Mouse (Mus musculus): ENCODE results near the gene Stag1. TPM values are rescaled to one million over a fixed set of nuclear protein-coding genes. Genes with fewer than 3 reads are reported as not detected.

Gene Stag1
- polyA plus RNA-seq, 1 experiment from 2014 or later = 45.4 TPM

GRCm38 (mm10) chr9:100571511-100571910 lies 26.1 kb upstream of the Stag1 start:
- WGBS = 66% methylated on average over 1 of the region's 1 CpGs
- no peak overlapping the region for H3K27ac ChIP-seq (ENCODE audit: low read depth)
- no peaks in the 10 kb centered on the region for H3K9me3 ChIP-seq (ENCODE audit: control insufficient read depth, low read length)
- H3K4me3 ChIP-seq (ENCODE audit: low read depth, low read length) = peak overlapping the region; percentile 70; the same call in 1 of the 2 replicates
- H3K9ac ChIP-seq (ENCODE audit: low read length) = no peak overlapping the region
- H3K4me2 ChIP-seq (ENCODE audit: low read length) = peak overlapping the region; percentile 95
- H3K27me3 ChIP-seq (replicated peaks; ENCODE audit: control insufficient read depth, insufficient read depth, low read length) = no peaks in the 10 kb centered on the region
- H3K36me3 ChIP-seq (ENCODE audit: control insufficient read depth, insufficient read depth, low read length) = no peaks in the 10 kb centered on the region
- no peak for ATAC-seq (replicated peaks; ENCODE audit: low FRiP score, low TSS enrichment, low read depth)
- H3K4me1 ChIP-seq (replicated peaks; ENCODE audit: control insufficient read depth, insufficient read depth, low read length) = peaks cover 8% of the 10 kb centered on the region
- no peak for DNase-seq (ENCODE audit: low spot score)

GRCm38 (mm10) chr9:100573300-100573699 lies 24.3 kb upstream of the Stag1 start:
- DNase-seq (ENCODE audit: low spot score) (no peak), ATAC-seq (replicated peaks; ENCODE audit: low FRiP score, low TSS enrichment, low read depth) (no peak)
- peaks cover 8% of the 10 kb centered on the region for H3K4me1 ChIP-seq (replicated peaks; ENCODE audit: control insufficient read depth, insufficient read depth, low read length)
- no peak overlapping the region for H3K4me3 ChIP-seq (ENCODE audit: low read depth, low read length)
- no peaks in the 10 kb centered on the region for H3K9me3 ChIP-seq (ENCODE audit: control insufficient read depth, low read length)
- H3K27me3 ChIP-seq (replicated peaks; ENCODE audit: control insufficient read depth, insufficient read depth, low read length) = no peaks in the 10 kb centered on the region
- WGBS = 65% methylated on average over 2 of the region's 2 CpGs
- no peak overlapping the region for H3K4me2 ChIP-seq (ENCODE audit: low read length)
- H3K9ac ChIP-seq (ENCODE audit: low read length) = no peak overlapping the region
- no peak overlapping the region for H3K27ac ChIP-seq (ENCODE audit: low read depth)
- H3K36me3 ChIP-seq (ENCODE audit: control insufficient read depth, insufficient read depth, low read length) = no peaks in the 10 kb centered on the region

GRCm38 (mm10) chr9:100573942-100574341 lies 23.7 kb upstream of the Stag1 start:
- no peak overlapping the region for H3K27ac ChIP-seq (ENCODE audit: low read depth)
- no peak overlapping the region for H3K9ac ChIP-seq (ENCODE audit: low read length)
- ATAC-seq (replicated peaks; ENCODE audit: low FRiP score, low TSS enrichment, low read depth) = no peak
- no peak for DNase-seq (ENCODE audit: low spot score)
- no peaks in the 10 kb centered on the region for H3K27me3 ChIP-seq (replicated peaks; ENCODE audit: control insufficient read depth, insufficient read depth, low read length)
- no peak overlapping the region for H3K4me3 ChIP-seq (ENCODE audit: low read depth, low read length)
- H3K4me2 ChIP-seq (ENCODE audit: low read length) = no peak overlapping the region
- H3K9me3 ChIP-seq (ENCODE audit: control insufficient read depth, low read length) = no peaks in the 10 kb centered on the region
- no peaks in the 10 kb centered on the region for H3K36me3 ChIP-seq (ENCODE audit: control insufficient read depth, insufficient read depth, low read length)
- peaks cover 8% of the 10 kb centered on the region for H3K4me1 ChIP-seq (replicated peaks; ENCODE audit: control insufficient read depth, insufficient read depth, low read length)
- 57% methylated on average over 5 of the region's 5 CpGs for WGBS

GRCm38 (mm10) chr9:100580196-100580740 lies 17.3 kb upstream of the Stag1 start:
- Histone ChIP-seq H3K4me1 (replicated peaks; ENCODE audit: control insufficient read depth, insufficient read depth, low read length) (peaks cover 13% of the 10 kb centered on the region), H3K9ac (ENCODE audit: low read length) (no peak overlapping the region), H3K36me3 (ENCODE audit: control insufficient read depth, insufficient read depth, low read length) (no peaks in the 10 kb centered on the region), H3K4me3 (ENCODE audit: low read depth, low read length) (no peak overlapping the region), H3K27me3 (replicated peaks; ENCODE audit: control insufficient read depth, insufficient read depth, low read length) (no peaks in the 10 kb centered on the region), H3K27ac (ENCODE audit: low read depth) (no peak overlapping the region), H3K4me2 (ENCODE audit: low read length) (no peak overlapping the region), H3K9me3 (ENCODE audit: control insufficient read depth, low read length) (no peaks in the 10 kb centered on the region)
- ATAC-seq (replicated peaks; ENCODE audit: low FRiP score, low TSS enrichment, low read depth) (no peak), DNase-seq (ENCODE audit: low spot score) (no peak)
- WGBS = 66% methylated on average over 20 of the region's 20 CpGs

- WGBS = 46% methylated on average over 13 of the region's 13 CpGs
- Histone ChIP-seq H3K27ac (ENCODE audit: low read depth) (no peak overlapping the region), H3K4me1 (replicated peaks; ENCODE audit: control insufficient read depth, insufficient read depth, low read length) (peaks cover 13% of the 10 kb centered on the region), H3K27me3 (replicated peaks; ENCODE audit: control insufficient read depth, insufficient read depth, low read length) (no peaks in the 10 kb centered on the region), H3K9me3 (ENCODE audit: control insufficient read depth, low read length) (no peaks in the 10 kb centered on the region), H3K4me3 (ENCODE audit: low read depth, low read length) (no peak overlapping the region), H3K36me3 (ENCODE audit: control insufficient read depth, insufficient read depth, low read length) (no peaks in the 10 kb centered on the region), H3K9ac (ENCODE audit: low read length) (no peak overlapping the region), H3K4me2 (ENCODE audit: low read length) (no peak overlapping the region)
- ATAC-seq (replicated peaks; ENCODE audit: low FRiP score, low TSS enrichment, low read depth) (no peak; the same call in 1 of the 2 replicates), DNase-seq (ENCODE audit: low spot score) (no peak)
Measured at GRCm38 (mm10) chr9:100581543-100582492, 15.8 kb upstream of the Stag1 start.

- no peak overlapping the region for H3K9ac ChIP-seq (ENCODE audit: low read length)
- no peak overlapping the region for H3K27ac ChIP-seq (ENCODE audit: low read depth)
- H3K4me2 ChIP-seq (ENCODE audit: low read length) = peak overlapping the region; percentile 11; the same call in 1 of the 2 replicates
- no peaks in the 10 kb centered on the region for H3K36me3 ChIP-seq (ENCODE audit: control insufficient read depth, insufficient read depth, low read length)
- WGBS = 51% methylated on average over 13 of the region's 13 CpGs
- peak; percentile 70; the same call in 1 of the 2 replicates for ATAC-seq (replicated peaks; ENCODE audit: low FRiP score, low TSS enrichment, low read depth)
- no peak for DNase-seq (ENCODE audit: low spot score)
- no peaks in the 10 kb centered on the region for H3K9me3 ChIP-seq (ENCODE audit: control insufficient read depth, low read length)
- no peak overlapping the region for H3K4me3 ChIP-seq (ENCODE audit: low read depth, low read length)
- no peaks in the 10 kb centered on the region for H3K27me3 ChIP-seq (replicated peaks; ENCODE audit: control insufficient read depth, insufficient read depth, low read length)
- peaks cover 13% of the 10 kb centered on the region for H3K4me1 ChIP-seq (replicated peaks; ENCODE audit: control insufficient read depth, insufficient read depth, low read length)
Measured at GRCm38 (mm10) chr9:100582883-100583575, 14.6 kb upstream of the Stag1 start.

- ATAC-seq (replicated peaks; ENCODE audit: low FRiP score, low TSS enrichment, low read depth) (no peak), DNase-seq (ENCODE audit: low spot score) (no peak)
- no peak overlapping the region for H3K4me3 ChIP-seq (ENCODE audit: low read depth, low read length)
- WGBS = 56% methylated on average over 4 of the region's 4 CpGs
- H3K4me1 ChIP-seq (replicated peaks; ENCODE audit: control insufficient read depth, insufficient read depth, low read length) = peaks cover 13% of the 10 kb centered on the region
- H3K27ac ChIP-seq (ENCODE audit: low read depth) = no peak overlapping the region
- H3K27me3 ChIP-seq (replicated peaks; ENCODE audit: control insufficient read depth, insufficient read depth, low read length) = no peaks in the 10 kb centered on the region
- no peak overlapping the region for H3K9ac ChIP-seq (ENCODE audit: low read length)
- H3K4me2 ChIP-seq (ENCODE audit: low read length) = no peak overlapping the region
- H3K9me3 ChIP-seq (ENCODE audit: control insufficient read depth, low read length) = no peaks in the 10 kb centered on the region
- no peaks in the 10 kb centered on the region for H3K36me3 ChIP-seq (ENCODE audit: control insufficient read depth, insufficient read depth, low read length)
Measured at GRCm38 (mm10) chr9:100584031-100584430, 13.6 kb upstream of the Stag1 start.

- no peak overlapping the region for H3K9ac ChIP-seq (ENCODE audit: low read length)
- H3K27me3 ChIP-seq (replicated peaks; ENCODE audit: control insufficient read depth, insufficient read depth, low read length) = no peaks in the 10 kb centered on the region
- ATAC-seq (replicated peaks; ENCODE audit: low FRiP score, low TSS enrichment, low read depth) (no peak), DNase-seq (ENCODE audit: low spot score) (no peak)
- H3K4me2 ChIP-seq (ENCODE audit: low read length) = no peak overlapping the region
- WGBS = 75% methylated on average over 4 of the region's 4 CpGs
- no peaks in the 10 kb centered on the region for H3K36me3 ChIP-seq (ENCODE audit: control insufficient read depth, insufficient read depth, low read length)
- no peaks in the 10 kb centered on the region for H3K9me3 ChIP-seq (ENCODE audit: control insufficient read depth, low read length)
- H3K27ac ChIP-seq (ENCODE audit: low read depth) = no peak overlapping the region
- no peaks in the 10 kb centered on the region for H3K4me1 ChIP-seq (replicated peaks; ENCODE audit: control insufficient read depth, insufficient read depth, low read length)
- no peak overlapping the region for H3K4me3 ChIP-seq (ENCODE audit: low read depth, low read length)
Measured at GRCm38 (mm10) chr9:100590462-100590861, 7.1 kb upstream of the Stag1 start.
